Mouse (Mus musculus): ENCODE results near the gene Iqck. TPM values are rescaled to one million over a fixed set of nuclear protein-coding genes. Genes with fewer than 3 reads are reported as not detected.

Gene Iqck
- polyA plus RNA-seq, 1 experiment: 0.84 TPM

- H3K4me2 ChIP-seq (ENCODE audit: low read depth): no peak overlapping the region
- H3K79me2 ChIP-seq (ENCODE audit: control insufficient read depth, insufficient read depth): no peaks in the 10 kb centered on the region
- H3K4me3 ChIP-seq: no peak overlapping the region
- H3ac ChIP-seq (ENCODE audit: control insufficient read depth, insufficient read length): no peak overlapping the region
- no peaks in the 10 kb centered on the region for H3K36me3 ChIP-seq (ENCODE audit: control insufficient read depth, insufficient read depth)
- no peaks in the 10 kb centered on the region for H3K27me3 ChIP-seq (ENCODE audit: control insufficient read depth, insufficient read depth, insufficient read length)
- TF ChIP-seq CEBPB (IDR thresholded peaks at IDR 0.05; ENCODE audit: insufficient read depth, poor library complexity, severe bottlenecking): no peak
Measured at GRCm38 (mm10) chr7:118900090-118900489, 44.5 kb downstream of the Iqck start.

DNA sequence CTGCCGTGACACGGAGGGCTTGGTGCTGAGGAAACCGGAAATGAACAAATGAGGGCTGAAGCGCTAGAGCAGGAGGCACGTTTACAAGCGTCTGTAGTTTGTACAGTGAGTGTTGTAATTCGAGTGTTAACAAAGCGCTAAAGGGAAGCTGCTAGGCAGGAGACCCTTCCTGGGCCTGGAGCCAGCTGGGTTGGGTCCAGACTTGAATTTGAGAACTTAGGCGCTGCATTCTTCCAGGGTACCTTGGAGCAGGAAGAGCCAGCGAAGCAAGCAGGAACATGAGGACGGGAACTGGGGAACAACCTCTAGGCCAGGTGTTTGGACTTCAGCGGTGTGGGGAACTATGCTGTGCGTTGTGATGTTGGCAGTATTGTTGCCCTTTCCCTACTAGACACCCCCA lies 47.4 kb downstream of the Iqck start:
- TF ChIP-seq E2F4 (IDR thresholded peaks at IDR 0.05; ENCODE audit: insufficient read depth) (no peak), TCF3 (IDR thresholded peaks at IDR 0.05; ENCODE audit: insufficient read length, low read depth) (no peak), REST (IDR thresholded peaks at IDR 0.05; ENCODE audit: insufficient read depth, insufficient read length) (no peak), MYOD1 (IDR thresholded peaks at IDR 0.05; ENCODE audit: control insufficient read depth in 1 of 3, insufficient read length in 2 of 3, low read depth in 2 of 3) (no peak), POLR2AphosphoS2 (IDR thresholded peaks at IDR 0.05; ENCODE audit: insufficient read length, low read depth) (no peak)
- Histone ChIP-seq H3K27me3 (ENCODE audit: control insufficient read depth, insufficient read depth, insufficient read length) (no peaks in the 10 kb centered on the region), H3K79me2 (ENCODE audit: control insufficient read depth, insufficient read depth) (no peaks in the 10 kb centered on the region), H3ac (ENCODE audit: control insufficient read depth, insufficient read length) (no peak overlapping the region), H3K4me2 (ENCODE audit: low read depth) (no peak overlapping the region), H3K36me3 (ENCODE audit: control insufficient read depth, insufficient read depth) (no peaks in the 10 kb centered on the region), H3K4me3 (no peak overlapping the region)

- Histone ChIP-seq H3K4me2 (ENCODE audit: low read depth) (no peak overlapping the region), H3K4me3 (no peak overlapping the region), H3ac (ENCODE audit: control insufficient read depth, insufficient read length) (no peak overlapping the region), H3K36me3 (ENCODE audit: control insufficient read depth, insufficient read depth) (no peaks in the 10 kb centered on the region), H3K27me3 (ENCODE audit: control insufficient read depth, insufficient read depth, insufficient read length) (no peaks in the 10 kb centered on the region), H3K79me2 (ENCODE audit: control insufficient read depth, insufficient read depth) (no peaks in the 10 kb centered on the region)
- TF ChIP-seq SRF (IDR thresholded peaks at IDR 0.05; ENCODE audit: control insufficient read depth, insufficient read length, low read depth) (no peak), TCF3 (IDR thresholded peaks at IDR 0.05; ENCODE audit: insufficient read length, low read depth) (no peak), E2F4 (IDR thresholded peaks at IDR 0.05; ENCODE audit: insufficient read depth) (no peak), MAX (IDR thresholded peaks at IDR 0.05; ENCODE audit: low read depth) (no peak), MYOD1 (IDR thresholded peaks at IDR 0.05; ENCODE audit: control insufficient read depth in 1 of 3, insufficient read length in 2 of 3, low read depth in 2 of 3) (no peak), CEBPB (IDR thresholded peaks at IDR 0.05; ENCODE audit: insufficient read depth, poor library complexity, severe bottlenecking) (no peak), REST (IDR thresholded peaks at IDR 0.05; ENCODE audit: insufficient read depth, insufficient read length) (no peak), POLR2AphosphoS2 (IDR thresholded peaks at IDR 0.05; ENCODE audit: insufficient read length, low read depth) (no peak), POLR2A (IDR thresholded peaks at IDR 0.05; ENCODE audit: insufficient read length, low read depth) (no peak), USF1 (IDR thresholded peaks at IDR 0.05; ENCODE audit: low read depth) (no peak), TCF12 (IDR thresholded peaks at IDR 0.05; ENCODE audit: insufficient read depth, poor library complexity, severe bottlenecking) (no peak), MYOG (IDR thresholded peaks at IDR 0.05; ENCODE audit: control insufficient read depth in 1 of 3, insufficient read depth in 1 of 3, insufficient read length in 2 of 3, low read depth in 2 of 3) (no peak)
Measured at GRCm38 (mm10) chr7:118903879-118904278, 48.3 kb downstream of the Iqck start.

DNA sequence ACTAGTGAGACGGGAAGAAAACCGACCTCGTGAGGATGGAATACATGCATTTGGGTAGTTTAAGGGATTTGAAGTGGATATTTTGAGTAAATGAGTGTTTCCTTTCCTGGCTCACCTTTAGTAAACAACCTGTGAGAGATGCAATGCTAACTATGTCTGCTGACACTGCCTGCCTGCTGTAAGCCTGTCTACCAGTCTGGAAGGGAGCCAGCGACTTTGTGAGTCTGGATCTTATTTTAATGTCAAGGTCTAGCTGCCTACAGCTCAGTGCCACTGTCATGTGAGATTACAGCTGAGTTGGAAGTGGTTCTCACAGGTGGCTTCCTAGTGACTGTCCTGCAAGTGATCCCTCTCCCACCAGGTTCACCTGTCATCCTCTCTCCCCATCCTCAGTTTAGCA lies 49.0 kb downstream of the Iqck start:
- no peak overlapping the region for H3ac ChIP-seq (ENCODE audit: control insufficient read depth, insufficient read length)
- TF ChIP-seq TCF3 (IDR thresholded peaks at IDR 0.05; ENCODE audit: insufficient read length, low read depth): no peak
- no peak for TF ChIP-seq MYOG (IDR thresholded peaks at IDR 0.05; ENCODE audit: control insufficient read depth in 1 of 3, insufficient read depth in 1 of 3, insufficient read length in 2 of 3, low read depth in 2 of 3)
- no peak for TF ChIP-seq TCF12 (IDR thresholded peaks at IDR 0.05; ENCODE audit: insufficient read depth, poor library complexity, severe bottlenecking)
- no peak for TF ChIP-seq E2F4 (IDR thresholded peaks at IDR 0.05; ENCODE audit: insufficient read depth)
- H3K4me2 ChIP-seq (ENCODE audit: low read depth): no peak overlapping the region
- H3K36me3 ChIP-seq (ENCODE audit: control insufficient read depth, insufficient read depth): no peaks in the 10 kb centered on the region
- H3K4me3 ChIP-seq: no peak overlapping the region
- no peaks in the 10 kb centered on the region for H3K79me2 ChIP-seq (ENCODE audit: control insufficient read depth, insufficient read depth)
- H3K27me3 ChIP-seq (ENCODE audit: control insufficient read depth, insufficient read depth, insufficient read length): no peaks in the 10 kb centered on the region

- TF ChIP-seq USF1 (IDR thresholded peaks at IDR 0.05; ENCODE audit: low read depth) (peak; percentile 56), TCF12 (IDR thresholded peaks at IDR 0.05; ENCODE audit: insufficient read depth, poor library complexity, severe bottlenecking) (no peak)
- Histone ChIP-seq H3ac (ENCODE audit: control insufficient read depth, insufficient read length) (no peak overlapping the region), H3K4me2 (ENCODE audit: low read depth) (peak overlapping the region; percentile 53), H3K27me3 (ENCODE audit: control insufficient read depth, insufficient read depth, insufficient read length) (no peaks in the 10 kb centered on the region), H3K79me2 (ENCODE audit: control insufficient read depth, insufficient read depth) (no peaks in the 10 kb centered on the region), H3K36me3 (ENCODE audit: control insufficient read depth, insufficient read depth) (no peaks in the 10 kb centered on the region), H3K4me3 (no peak overlapping the region)
Measured at GRCm38 (mm10) chr7:118908961-118909515, 53.5 kb downstream of the Iqck start.

DNA sequence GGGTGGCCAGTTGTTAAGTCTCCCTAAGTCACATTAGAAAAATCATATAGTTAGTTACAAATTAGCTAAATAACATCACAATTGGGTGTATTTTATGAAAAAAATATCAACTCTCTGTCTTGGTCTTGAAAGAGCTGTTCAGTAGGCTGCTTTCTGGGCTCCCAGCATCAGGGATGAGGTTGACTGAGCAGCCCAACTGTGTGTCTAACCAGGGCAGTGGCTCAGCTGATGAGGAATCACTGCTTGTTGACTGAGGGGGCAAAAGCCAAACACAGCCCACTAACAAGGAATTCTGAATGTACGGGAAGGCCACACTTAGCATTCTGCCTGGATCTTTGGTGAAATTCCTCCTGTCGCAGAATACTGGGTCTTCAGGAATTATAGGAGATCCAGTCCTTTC lies 54.9 kb downstream of the Iqck start:
- H3K36me3 ChIP-seq (ENCODE audit: control insufficient read depth, insufficient read depth): no peaks in the 10 kb centered on the region
- no peaks in the 10 kb centered on the region for H3K27me3 ChIP-seq (ENCODE audit: control insufficient read depth, insufficient read depth, insufficient read length)
- no peak overlapping the region for H3ac ChIP-seq (ENCODE audit: control insufficient read depth, insufficient read length)
- no peaks in the 10 kb centered on the region for H3K79me2 ChIP-seq (ENCODE audit: control insufficient read depth, insufficient read depth)
- peak overlapping the region; percentile 46 for H3K4me2 ChIP-seq (ENCODE audit: low read depth)
- H3K4me3 ChIP-seq: no peak overlapping the region
- peak in 2 of 3 experiments; percentile 43 to 50 for TF ChIP-seq MYOD1 (IDR thresholded peaks at IDR 0.05; ENCODE audit: control insufficient read depth in 1 of 3, insufficient read length in 2 of 3, low read depth in 2 of 3)
- TF ChIP-seq MYOG (IDR thresholded peaks at IDR 0.05; ENCODE audit: control insufficient read depth in 1 of 3, insufficient read depth in 1 of 3, insufficient read length in 2 of 3, low read depth in 2 of 3): no peak

All from myocyte (in vitro differentiated cells).